Mouse (Mus musculus) right cerebral cortex, postnatal 14 days (tissue): ENCODE measurements around the gene St14.
"Not testable (repeated sequence)": the region's sequence is repeated elsewhere in the genome, so short reads cannot be mapped to it uniquely, and the experiment has no call there.

Experiments used
- DNase-seq: peaks from one replicate; pipeline ENCODE4 v3.0.0; 2022

Gene St14

GRCm38 (mm10) chr9:31131205-31131968 lies at the start of gene St14:
St14 (minus strand) TSS chr9:31131853.
- DNase-seq, result no peak

GRCm38 (mm10) chr9:31177692-31178091 lies 46.0 kb upstream of the St14 start:
- no peak for DNase-seq

DNA sequence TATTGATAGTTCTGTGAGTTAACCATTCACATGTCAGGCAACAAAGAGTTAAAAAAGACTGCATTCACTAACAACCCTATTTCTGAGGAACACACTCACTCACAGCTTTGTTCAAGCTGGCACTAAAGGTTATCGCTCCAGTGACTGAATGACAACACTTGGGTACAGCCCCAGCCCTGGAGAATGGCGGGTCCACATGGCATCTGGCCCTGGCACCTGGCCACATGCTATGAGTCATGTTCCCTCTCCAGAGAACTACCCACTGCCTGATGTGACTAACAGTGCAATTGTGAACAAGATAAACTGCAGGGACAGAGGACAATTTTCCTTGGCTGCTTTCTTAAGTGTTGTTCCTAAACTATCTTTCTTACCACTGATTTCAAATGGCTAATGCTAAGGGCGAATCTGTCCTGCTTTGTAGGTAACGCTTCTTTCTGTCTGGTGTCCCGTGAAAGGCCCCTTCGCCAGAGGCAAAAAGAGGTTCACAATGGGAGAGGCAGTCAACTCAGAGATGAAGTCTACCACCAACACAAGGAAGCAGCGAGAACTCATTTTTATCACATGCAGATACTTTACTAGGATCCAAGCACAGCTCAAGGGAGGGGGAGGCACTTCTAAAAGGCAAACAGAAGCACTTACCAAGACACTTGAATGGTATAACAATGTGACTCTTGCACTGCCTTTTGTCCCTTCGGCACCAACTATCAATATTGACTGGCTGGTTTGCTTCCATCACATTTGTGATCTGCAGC lies 44.9 kb upstream of the St14 start:
- peak; percentile 79 for DNase-seq

GRCm38 (mm10) chr9:31175978-31176377 lies 44.3 kb upstream of the St14 start:
- DNase-seq, result no peak

- DNase-seq, result no peak
Measured at GRCm38 (mm10) chr9:31175346-31175745, 43.7 kb upstream of the St14 start.

GRCm38 (mm10) chr9:31168356-31169093 lies 36.9 kb upstream of the St14 start:
- no peak for DNase-seq

DNA sequence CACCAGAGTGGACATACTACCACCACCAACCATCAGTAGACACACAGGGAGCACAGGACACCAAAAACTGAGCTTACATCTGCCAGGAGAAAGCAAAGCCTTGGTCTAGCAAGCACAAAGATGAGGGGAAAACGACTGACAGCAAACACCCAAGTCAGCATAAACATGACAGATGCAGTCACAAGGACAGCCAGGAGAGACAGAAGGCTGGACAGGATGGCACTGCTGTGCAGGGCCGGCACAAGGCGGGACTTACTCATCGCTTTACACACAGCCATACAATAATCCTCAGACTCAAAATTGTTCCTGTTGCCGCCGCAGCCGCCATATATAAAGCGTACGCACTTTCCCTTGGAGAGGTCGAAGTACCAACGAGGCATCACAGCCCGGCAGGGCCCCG lies 35.7 kb upstream of the St14 start:
- no peak for DNase-seq

DNA sequence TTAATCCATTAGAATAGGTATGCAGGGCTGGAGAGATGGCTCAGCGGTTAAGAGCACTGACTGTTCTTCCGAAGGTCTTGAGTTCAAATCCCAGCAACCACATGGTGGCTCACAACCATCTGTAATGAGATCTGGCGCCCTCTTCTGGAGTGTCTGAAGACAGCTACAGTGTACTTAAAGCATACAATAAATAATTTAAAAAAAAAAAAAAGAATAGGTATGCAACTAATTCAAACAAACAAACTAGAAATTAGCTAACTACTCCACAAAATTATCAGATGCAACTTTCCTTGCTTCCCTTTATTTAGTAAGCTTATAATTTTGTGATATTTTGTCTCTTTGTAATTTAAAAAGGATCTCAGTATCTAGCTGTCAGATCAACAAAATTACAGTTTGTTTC lies 33.9 kb upstream of the St14 start:
- not testable (repeated sequence) for DNase-seq

DNA sequence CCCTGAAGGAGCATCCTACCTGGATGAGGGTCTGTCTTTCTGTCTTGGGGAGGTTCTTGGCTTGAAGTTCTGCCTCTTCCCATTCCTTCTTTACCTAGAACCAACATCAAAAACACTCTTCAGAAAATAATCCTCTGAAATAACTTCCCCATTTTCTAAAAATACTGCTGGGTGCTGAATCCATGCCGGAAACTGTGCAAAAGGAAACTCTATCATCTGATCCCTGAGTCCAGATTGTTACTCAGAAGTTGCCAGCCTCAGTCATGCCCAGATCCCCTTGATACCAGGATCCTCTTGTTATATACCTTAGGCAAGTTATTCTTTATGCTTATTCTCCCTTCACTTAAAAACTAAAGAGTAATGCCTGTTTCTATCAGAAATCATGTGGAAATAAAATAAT lies 31.7 kb upstream of the St14 start:
- DNase-seq, result no peak

DNA sequence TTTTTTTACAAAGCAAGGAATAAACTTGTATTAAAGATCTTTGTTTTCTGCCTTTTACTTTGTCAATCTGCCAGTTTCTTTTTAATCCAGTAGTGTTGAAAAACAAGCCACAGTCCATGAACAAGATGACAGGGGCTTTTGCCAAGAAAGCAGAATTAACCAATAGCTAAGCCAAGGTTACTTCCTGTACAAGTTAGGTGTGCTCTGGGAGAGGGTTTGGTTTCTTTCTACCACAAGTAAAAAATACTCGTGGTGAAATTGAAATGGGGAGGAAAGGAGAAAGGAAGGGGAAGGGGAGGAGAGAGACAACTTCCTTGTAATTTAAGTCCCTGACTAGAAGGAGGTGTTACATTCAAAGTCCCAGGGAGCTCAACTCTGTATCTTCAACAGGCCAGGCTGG lies 31.3 kb upstream of the St14 start:
- no peak for DNase-seq

GRCm38 (mm10) chr9:31159910-31160309 lies 28.3 kb upstream of the St14 start:
- no peak for DNase-seq

GRCm38 (mm10) chr9:31156594-31156993 lies 24.9 kb upstream of the St14 start:
- no peak for DNase-seq

- DNase-seq, result no peak
Measured at GRCm38 (mm10) chr9:31151050-31151449, 19.4 kb upstream of the St14 start.

DNA sequence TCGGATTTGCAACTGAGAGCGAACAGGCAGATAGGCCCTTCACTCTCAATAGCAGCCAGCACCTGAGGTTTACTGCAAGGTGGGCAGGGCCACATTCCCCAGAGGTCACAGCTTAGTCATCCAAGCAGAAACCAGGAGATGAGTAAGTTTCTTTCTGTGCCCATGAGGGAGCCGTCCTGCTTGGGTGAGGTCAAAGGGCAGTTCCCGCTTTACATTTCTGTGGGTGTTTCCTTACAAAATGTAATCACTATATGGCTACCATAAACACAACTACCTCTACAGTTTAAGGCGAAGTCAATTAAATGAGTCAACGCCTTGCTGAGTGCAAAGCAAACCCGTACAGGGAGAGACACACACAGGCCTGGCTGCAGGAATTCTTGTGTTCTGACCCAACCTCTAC lies 16.5 kb upstream of the St14 start:
- DNase-seq, result no peak

DNA sequence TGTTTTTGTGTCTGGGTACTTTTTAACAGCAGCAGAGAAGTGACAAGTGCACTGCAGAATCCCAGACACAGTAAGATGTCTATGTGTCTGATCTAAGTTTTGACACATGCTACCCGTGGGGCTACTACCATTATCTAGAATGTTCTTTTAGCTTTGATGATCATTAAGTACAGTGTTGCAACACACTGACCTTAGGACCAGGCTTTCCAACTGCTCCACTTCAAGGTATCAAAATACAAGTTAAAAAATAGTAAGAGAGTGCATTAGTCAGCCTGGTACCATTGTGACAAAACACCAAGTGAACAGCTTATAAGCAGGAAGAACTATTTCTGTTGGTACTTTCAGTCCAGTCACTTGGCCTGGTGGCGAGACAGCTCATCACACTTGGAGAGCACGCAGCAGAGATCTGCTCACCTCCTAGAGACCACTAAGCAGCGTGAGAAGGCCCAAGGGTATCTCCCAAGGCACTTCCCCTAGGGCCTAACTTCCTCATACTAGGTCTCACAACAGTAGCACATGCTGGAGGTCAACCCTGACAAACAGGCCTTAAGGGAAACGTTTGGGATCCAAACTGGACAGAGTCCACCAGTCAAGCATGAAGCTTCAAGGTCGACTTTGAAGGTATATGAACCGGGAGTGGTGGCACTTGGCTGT lies 13.7 kb upstream of the St14 start:
- no peak for DNase-seq

- DNase-seq, result no peak
Measured at GRCm38 (mm10) chr9:31142924-31143323, 11.3 kb upstream of the St14 start.

GRCm38 (mm10) chr9:31133131-31133530 lies 1.5 kb upstream of the St14 start:
- DNase-seq, result no peak

- DNase-seq, result no peak
Measured at GRCm38 (mm10) chr9:31130357-31131204, 1.1 kb downstream of the St14 start.

DNA sequence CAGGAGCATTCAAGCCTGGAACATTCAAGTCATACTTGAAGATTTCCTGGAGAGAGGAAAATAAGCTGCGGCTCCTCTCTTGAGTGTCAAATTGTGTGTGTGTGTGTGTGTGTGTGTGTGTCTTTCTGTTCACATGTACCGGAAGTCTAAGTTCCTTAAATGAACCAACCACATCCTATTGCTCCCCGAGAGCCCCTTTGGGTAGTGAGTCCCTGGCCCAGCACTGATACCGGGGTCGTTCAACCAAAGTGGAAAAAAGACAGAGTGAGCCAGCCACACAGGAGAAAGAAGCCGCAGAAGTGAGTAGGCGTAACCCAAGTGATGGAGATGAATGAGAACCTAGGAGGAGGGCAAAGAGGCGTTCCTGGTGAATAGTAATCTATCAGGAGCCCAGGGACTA lies 1.7 kb downstream of the St14 start:
- no peak for DNase-seq

GRCm38 (mm10) chr9:31127876-31128465 lies 3.7 kb downstream of the St14 start:
- no peak for DNase-seq

GRCm38 (mm10) chr9:31126079-31126478 lies 5.6 kb downstream of the St14 start:
- no peak for DNase-seq
